Mouse (Mus musculus) CD4-positive helper T cell, adult 2 months (primary cell): ENCODE results near the gene Zfp341.
A peak's percentile ranks its signal among the peaks of the same experiment; 100 is the strongest.

ENCODE experiments used
- DNase-seq: peaks from one replicate; pipeline ENCODE4 v3.0.0-alpha.2; 2012; ENCODE audit warnings: low read depth, missing footprints, low spot score

Zfp341 gene

DNA sequence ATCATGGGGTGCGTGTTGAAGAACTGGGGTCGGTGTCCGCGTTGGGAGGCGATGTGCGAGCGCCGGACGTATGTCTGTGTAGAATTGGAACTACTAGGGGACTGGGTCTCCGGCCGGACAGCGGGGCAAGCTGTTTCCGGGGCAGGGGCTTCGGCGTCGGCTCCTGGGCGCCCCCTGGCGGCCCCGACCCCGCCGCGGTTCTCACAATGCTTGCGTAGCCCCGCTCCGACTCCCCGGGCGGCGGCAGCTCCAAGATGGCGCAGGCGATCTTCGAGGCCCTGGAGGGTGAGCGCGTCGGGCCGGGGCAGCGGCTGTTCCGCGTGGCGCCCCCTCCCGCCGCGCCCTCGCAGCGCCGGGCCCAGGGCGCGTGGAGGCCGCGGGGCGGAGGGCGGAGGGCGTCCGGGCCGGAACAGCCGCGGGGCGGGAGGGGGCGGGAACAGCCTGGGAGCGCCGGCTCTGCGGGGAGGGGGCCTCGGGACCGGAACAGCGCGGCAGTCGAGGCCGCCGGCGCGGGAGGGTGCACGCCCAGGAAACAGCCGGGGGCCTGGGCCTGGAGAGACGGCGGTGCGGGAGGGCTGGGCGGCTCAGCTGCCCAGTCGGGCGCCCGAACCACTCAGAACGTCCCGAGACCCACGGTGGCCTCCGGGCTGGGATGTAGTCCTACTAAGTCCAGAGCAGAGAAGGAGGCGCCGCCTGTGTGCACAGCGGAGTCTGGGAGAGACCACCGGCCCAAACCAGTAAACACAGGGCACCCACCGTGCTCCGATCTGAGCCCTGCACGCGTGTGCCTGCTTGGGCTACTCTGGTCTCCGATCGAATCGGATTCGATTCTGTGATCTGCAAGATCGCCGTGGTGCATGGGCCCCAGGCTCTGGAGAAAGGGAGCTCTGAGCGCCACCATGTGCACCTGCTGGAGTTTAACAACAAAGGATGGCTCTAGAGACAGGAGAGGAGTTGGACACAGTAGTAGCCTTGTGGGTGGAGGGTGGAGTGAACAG lies at the start of gene Zfp341, which contains the start of gene 4930519P11Rik:
TSS of gene Zfp341 (plus strand) at position 180 of the 998 bp plus-strand sequence.
TSS of gene 4930519P11Rik (minus strand) at position 320 of the 998 bp plus-strand sequence.
- DNase-seq: peak; percentile 95

DNA sequence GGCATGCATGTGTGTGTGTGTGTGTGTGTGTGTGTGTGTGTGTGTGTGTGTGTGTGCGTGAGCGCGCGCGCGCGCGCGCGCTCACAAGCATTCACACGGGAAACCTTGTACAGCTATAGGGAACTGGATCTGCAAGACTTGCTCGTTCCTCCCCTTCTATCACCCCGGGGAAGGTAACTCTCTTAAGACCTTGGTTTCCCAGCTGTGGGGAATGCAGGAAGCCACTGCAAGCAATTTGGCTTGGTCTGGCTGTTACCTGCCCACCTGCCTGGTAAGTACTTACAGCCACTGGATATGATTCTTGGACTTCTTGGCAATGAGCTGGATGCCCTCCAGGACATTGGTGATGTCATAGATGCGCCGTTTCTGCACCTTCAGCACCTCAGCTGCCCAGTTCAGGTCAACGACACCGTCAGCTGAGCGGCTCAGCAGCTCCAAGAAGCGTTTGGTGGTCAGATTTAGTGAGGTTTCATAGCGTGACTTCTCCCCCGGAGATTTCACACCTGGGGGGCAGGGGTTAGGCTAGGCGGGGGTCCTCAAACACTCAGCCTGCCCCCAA lies 49.4 kb upstream of the Zfp341 start:
- no peak for DNase-seq

- DNase-seq: no peak
Observed at GRCm38 (mm10) chr2:154565562-154565961, 47.5 kb upstream of the Zfp341 start.

DNA sequence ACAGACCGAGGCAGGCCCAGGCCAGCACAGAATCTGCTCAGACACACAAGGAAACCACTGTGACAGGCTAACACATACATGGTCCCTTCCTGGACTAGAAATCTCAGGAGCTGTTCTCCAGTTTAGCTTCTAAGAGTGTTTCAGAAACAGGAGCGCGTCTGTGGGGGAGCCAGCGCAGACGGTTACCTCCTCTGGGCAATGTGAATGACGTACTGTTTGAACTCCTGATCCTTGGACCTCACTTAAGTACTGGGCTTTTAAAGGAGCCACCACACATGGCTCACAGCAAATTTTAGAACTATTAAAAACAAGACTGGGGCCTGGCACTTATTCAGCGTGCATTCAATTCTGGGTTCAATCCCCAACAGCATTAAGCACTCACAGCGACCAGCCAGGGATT lies 46.5 kb upstream of the Zfp341 start:
- DNase-seq: no peak

GRCm38 (mm10) chr2:154567766-154568165 lies 45.3 kb upstream of the Zfp341 start:
- no peak for DNase-seq

DNA sequence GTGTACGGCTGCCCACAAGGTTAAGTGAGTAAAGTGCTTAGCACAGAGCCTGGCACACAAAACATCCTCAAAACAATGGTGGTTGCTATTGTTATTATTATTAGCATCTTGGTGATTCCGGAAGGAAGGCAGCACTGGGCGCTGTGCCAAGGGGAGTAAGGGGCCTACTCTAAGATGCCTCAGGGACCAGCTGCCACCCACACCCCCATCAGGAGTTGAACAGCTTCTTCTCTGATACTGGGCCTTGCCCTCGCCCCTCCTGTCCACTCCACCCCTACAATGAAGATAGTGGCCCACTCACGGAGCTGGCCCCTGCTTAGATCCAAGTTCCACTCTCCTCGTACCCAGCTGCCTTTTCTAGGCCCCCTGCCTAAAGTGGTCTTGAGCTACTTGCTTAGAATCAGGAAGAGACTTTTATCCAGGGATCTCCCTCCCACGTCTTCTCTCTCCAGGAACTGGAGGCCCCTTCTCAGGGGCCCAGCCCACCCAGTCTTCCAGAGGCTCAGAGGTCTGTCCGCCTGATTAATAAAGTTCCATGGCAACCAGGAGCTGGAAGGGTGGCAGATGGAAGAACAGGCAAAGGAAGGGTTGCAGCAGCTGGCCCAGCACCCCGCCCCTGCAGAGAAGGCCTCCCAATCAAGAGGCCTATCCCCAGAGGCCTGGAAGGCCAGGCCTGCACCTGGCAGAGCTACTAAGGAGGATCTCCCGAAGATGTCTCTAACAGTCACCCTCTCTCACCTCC lies 44.6 kb upstream of the Zfp341 start:
- no peak for DNase-seq

GRCm38 (mm10) chr2:154569071-154569748 lies 43.9 kb upstream of the Zfp341 start:
- DNase-seq: peak; percentile 82

- peak; percentile 97 for DNase-seq
Observed at GRCm38 (mm10) chr2:154569836-154570286, 43.2 kb upstream of the Zfp341 start, which contains the start of gene E2f1. Gene E2f1 (minus strand): TSS chr2:154569892.

DNA sequence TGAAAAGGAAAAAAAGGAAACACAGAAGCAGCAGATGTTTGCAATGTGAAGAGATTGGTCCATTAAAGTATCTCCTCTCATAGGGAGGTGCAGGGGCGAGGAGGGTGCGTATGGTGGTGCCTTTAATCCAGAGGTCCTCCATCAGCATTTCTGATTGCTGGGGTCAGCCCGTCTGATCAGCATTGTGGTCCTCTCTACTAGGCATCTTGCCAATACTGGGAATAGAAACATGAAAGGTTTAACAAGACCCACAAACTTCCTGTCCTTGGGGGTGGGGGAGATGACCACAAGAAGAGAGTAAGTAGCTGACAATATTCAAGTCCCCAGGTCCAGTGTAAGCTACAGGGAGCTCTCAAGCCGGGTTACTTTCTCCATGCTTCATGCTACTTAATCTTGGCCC lies 42.4 kb upstream of the Zfp341 start:
- peak; percentile 25 for DNase-seq

- peak; percentile 29 for DNase-seq
Observed at GRCm38 (mm10) chr2:154571266-154571665, 41.8 kb upstream of the Zfp341 start.

DNA sequence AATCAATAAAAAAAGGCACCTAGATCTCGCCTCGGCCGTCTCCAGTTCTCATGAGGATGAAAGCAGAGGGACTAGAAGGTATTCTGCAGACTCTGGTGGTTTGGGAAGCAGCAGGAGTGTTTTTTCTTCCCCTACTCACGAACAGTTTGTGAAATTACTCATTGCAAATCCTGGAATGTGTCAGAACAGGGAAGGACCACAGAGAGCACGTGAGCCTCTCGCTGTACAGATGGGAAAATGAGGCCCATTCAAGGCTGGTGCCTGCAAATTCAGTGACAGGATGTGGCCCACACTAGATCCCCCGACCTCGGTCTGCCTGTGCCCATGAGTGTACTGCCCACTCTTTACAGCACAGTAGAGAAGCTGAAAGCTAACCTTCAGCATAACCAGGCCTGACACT lies 41.1 kb upstream of the Zfp341 start:
- no peak for DNase-seq

GRCm38 (mm10) chr2:154572996-154573395 lies 40.1 kb upstream of the Zfp341 start:
- DNase-seq: no peak

DNA sequence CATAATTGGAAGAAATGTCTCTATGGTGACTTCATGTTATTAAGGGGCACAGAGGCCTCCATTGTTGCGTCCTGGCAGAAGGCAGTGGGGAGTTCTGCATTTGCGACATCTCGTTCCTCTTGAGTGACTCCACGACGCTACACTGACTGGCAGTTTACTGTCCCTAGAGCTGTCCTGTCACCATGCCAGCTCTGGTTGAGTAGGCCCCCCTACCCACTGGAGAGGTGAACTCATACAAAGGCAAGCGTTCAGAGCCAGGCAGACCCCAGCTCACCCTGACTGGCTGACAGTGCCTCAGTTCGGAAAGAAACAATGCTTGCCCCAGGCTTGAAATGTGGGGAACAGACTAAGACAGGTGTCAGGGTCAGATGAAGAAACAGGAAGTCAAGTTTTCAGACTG lies 38.8 kb upstream of the Zfp341 start:
- DNase-seq: no peak

GRCm38 (mm10) chr2:154576876-154577743 lies 36.0 kb upstream of the Zfp341 start:
- DNase-seq: no peak

DNA sequence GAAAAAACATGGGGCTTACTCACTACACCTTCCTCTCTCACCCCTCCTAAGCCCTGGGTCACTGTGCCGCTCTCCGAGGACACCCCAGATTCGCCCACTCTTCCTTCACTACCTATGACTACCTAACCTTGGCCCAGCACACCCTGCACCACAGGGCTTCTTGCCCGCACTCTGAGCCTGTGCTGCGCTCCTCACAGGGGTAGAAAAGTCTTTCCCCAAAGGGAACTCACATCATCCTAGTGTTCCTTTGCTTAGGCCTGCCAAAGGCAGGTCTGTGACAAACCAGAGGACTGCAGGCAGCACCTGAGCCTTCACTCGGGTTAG lies 35.4 kb upstream of the Zfp341 start:
- no peak for DNase-seq

DNA sequence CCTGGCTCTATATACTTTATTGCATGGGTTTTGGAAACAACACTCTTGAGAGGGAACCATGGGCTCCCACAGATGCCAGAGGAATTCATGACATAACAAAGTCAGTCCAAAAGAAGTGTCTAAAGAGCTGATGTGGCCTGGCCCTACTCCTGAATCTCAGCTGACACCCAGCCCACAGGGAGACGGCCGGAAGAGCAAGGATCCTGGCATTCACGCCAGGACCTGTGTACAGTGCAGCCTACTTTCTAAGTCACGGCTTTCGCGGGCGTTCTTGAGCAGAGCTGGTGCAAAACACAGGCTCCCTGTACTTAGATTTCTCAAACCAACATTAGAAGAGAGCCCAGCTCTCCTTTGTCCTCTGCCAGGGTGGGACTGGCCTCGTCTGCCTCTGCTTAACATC lies 32.5 kb upstream of the Zfp341 start:
- no peak for DNase-seq

DNA sequence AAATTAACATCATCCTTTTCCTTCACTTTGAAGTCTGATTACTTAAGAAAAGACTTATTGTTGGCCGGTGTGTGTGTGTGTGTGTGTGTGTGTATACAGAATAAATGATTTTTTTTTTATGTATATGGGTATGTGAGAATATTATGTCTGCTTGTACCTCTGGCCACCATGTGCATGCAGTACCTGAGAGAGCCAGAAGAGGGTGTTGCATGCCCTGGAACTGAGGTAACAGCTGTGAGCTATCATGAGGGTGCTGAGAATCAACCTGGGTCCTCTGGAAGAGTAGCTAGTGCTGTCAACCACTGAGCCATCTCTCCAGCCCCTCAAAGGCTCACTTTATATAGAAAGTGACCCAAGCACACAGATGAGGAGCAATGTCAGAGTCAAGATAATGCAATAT lies 31.7 kb upstream of the Zfp341 start:
- DNase-seq: no peak

- no peak for DNase-seq
Observed at GRCm38 (mm10) chr2:154583906-154584872, 28.9 kb upstream of the Zfp341 start.

DNA sequence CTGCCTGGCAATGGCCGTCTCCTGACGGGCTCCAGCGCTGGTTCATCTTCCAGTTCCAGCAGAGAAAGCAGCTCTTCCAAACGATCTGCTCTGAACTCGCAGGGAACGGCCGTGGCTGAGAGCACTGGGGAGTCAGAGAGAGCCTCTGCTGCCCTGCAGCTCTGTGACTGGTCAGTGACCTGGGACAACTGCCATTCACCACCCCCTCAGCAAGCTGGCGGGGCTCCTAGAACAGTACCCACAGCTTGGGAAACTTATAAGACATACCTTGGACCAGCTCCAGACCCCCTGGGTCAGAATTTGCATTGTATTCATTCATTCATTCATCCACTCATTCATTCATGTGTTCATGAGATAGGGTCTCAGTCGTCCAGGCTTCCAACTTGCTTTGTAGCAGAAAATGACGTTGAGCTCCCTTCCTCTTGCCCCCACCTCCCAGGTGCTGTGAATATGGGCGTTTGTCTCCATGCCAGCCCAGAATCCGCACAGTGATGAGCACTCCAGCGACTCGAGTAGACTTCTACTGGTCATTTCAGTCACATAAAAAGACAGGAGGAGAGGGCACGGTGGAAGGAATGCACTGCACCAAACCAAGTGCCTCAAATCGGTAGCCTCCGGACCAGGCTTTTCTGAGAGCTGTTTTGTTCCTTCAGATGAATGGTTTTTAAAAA lies 28.0 kb upstream of the Zfp341 start:
- DNase-seq: no peak
